Mouse (Mus musculus) cerebellum, adult 2 months (tissue): ENCODE measurements at regions not wholly inside any gene's neighbourhood (a gene's known extent, or its start where the extent isn't known, plus 50 kb on each side); places are given as distances from the start of the nearest gene placed in this dataset.

ENCODE experiments used
- DNase-seq, 2 experiments: peaks; one replicate each; pipeline ENCODE4 v3.0.0; 2021
- H3K27ac ChIP-seq: fragments of 200-500 bp; 2 replicates; pipeline ENCODE4 v1.5.1; 2012; ENCODE audit warnings: low read length, control low read depth, inconsistent platforms; ENCODE audit not compliant: insufficient read depth
- H3K27me3 ChIP-seq: fragments of 200-500 bp; 2 replicates; pipeline ENCODE4 v1.6.1; 2012; ENCODE audit warnings: inconsistent platforms, mild to moderate bottlenecking, low read length, moderate library complexity; ENCODE audit not compliant: control insufficient read depth, insufficient read depth
- H3K4me1 ChIP-seq: fragments of 200-500 bp; 2 replicates; pipeline ENCODE4 v1.6.1; 2011; ENCODE audit warnings: low read length; ENCODE audit not compliant: control insufficient read depth, insufficient read depth
- H3K4me3 ChIP-seq: fragments of 200-500 bp; replicated peaks from 2 replicates; pipeline ENCODE3; 2011; ENCODE audit warnings: mild to moderate bottlenecking, low read depth, low read length, control low read depth; ENCODE audit not compliant: insufficient read depth
- CTCF ChIP-seq: fragments of 200-500 bp; IDR thresholded peaks from 2 replicates; pipeline ENCODE4 v1.5.1; 2011; ENCODE audit warnings: low read depth, mild to moderate bottlenecking, control low read depth, low read length, moderate library complexity, borderline replicate concordance; ENCODE audit not compliant: insufficient read depth
- POLR2A ChIP-seq: fragments of 200-500 bp; IDR thresholded peaks from 2 replicates; pipeline ENCODE4 v1.6.1; 2011; ENCODE audit warnings: low read length, control low read depth, borderline replicate concordance; ENCODE audit not compliant: insufficient read depth
- WGBS: fragments of 180-500 bp; shearing (Covaris S2); methylation state at CpG from one replicate; pipeline ENCODE4 v1.1.7; 2018; 5-methylcytosine and 5-hydroxymethylcytosine counted together

DNA sequence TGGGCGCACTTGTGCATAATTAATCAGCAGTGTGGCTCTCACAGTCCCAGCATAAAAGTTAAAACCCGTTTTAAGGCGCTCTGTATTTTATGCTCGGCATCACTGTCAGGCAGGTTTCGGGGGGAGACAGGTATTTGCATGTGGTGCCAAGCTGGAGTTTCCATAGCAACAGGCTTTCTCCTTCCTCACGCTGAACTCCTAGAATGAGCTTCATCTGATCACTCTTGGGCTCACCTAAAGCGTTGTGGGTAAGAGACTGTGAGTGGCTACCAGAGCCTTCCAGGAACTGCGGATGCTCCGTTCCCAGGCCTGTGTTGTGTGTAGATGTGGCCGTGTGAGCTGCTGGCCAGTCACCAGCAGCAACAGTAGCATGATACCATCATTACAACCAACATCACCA is 161.5 kb downstream of the Ajap1 start:
- Histone ChIP-seq H3K27ac (no peak overlapping the region), H3K27me3 (no peaks in the 10 kb centered on the region), H3K4me3 (no peak overlapping the region), H3K4me1 (no peaks in the 10 kb centered on the region)
- no peak for TF ChIP-seq POLR2A
- no peak for TF ChIP-seq CTCF
- no peak for DNase-seq
- 76% methylated on average over 10 of the region's 10 CpGs for WGBS

- Histone ChIP-seq H3K4me1 (no peaks in the 10 kb centered on the region), H3K27me3 (no peaks in the 10 kb centered on the region), H3K4me3 (no peak overlapping the region), H3K27ac (no peak overlapping the region)
- TF ChIP-seq POLR2A, result no peak
- no peak for TF ChIP-seq CTCF
- WGBS, result 56% methylated on average over 9 of the region's 9 CpGs
- DNase-seq, result no peak
Measured at GRCm38 (mm10) chr4:153320602-153321001, 162.0 kb downstream of the Ajap1 start.

GRCm38 (mm10) chr4:153316964-153317724 is 165.5 kb downstream of the Ajap1 start:
- no peak for DNase-seq
- Histone ChIP-seq H3K27ac (no peak overlapping the region), H3K4me3 (no peak overlapping the region), H3K4me1 (no peaks in the 10 kb centered on the region), H3K27me3 (no peaks in the 10 kb centered on the region)
- TF ChIP-seq CTCF (no peak), POLR2A (no peak)
- 49% methylated on average over 16 of the region's 16 CpGs for WGBS

- Histone ChIP-seq H3K27ac (no peak overlapping the region), H3K4me1 (no peaks in the 10 kb centered on the region), H3K4me3 (no peak overlapping the region), H3K27me3 (no peaks in the 10 kb centered on the region)
- TF ChIP-seq POLR2A (no peak), CTCF (no peak)
- WGBS, result 59% methylated on average over 4 of the region's 4 CpGs
- DNase-seq, result no peak
Measured at GRCm38 (mm10) chr4:153316519-153316918, 166.1 kb downstream of the Ajap1 start.

DNA sequence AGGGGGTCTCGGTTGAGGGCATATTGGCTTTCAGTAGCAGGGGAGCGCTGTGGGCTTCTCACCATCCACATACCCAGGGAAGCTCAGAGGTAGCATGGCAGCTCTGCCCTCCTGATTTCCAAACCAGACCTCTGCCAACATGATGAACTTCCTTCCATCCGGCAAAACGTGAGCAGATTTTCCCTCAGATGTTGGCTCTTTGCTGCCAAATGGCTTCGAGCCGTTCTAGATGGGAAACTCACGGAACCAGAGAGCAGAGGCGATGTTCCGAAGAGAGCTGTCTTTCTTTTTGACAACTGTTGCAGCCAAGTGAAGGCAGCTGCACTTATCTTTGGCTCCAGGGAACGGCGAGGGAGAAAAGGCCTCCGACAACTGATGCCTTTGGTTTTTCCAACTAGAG is 168.7 kb downstream of the Ajap1 start:
- no peaks in the 10 kb centered on the region for H3K4me1 ChIP-seq
- H3K4me3 ChIP-seq, result no peak overlapping the region
- no peak for TF ChIP-seq CTCF
- no peak for TF ChIP-seq POLR2A
- WGBS, result 31% methylated on average over 12 of the region's 12 CpGs
- no peaks in the 10 kb centered on the region for H3K27me3 ChIP-seq
- DNase-seq, result no peak
- no peak overlapping the region for H3K27ac ChIP-seq

DNA sequence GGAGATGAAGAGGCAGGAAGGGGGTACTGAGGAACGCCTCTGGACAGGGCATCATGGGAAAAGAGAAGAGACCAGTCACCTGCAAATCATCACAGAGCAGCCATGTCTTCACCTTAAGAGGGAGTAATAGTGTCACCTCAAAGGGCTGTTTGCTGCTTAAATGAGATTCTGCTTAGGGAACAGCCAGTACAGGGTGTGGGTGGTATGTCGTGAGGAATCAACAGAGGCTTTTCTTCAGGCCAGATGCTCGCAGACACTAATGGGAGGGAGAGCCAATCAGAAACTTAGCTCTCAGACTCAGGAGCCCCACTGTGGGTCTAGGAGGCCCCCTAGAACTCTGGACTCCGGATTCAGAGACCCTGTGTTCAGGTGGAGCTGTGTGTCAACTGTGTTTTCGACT is 171.0 kb downstream of the Ajap1 start:
- Histone ChIP-seq H3K27ac (no peak overlapping the region), H3K4me1 (no peaks in the 10 kb centered on the region), H3K27me3 (no peaks in the 10 kb centered on the region), H3K4me3 (no peak overlapping the region)
- no peak for DNase-seq
- WGBS, result 56% methylated on average over 5 of the region's 5 CpGs
- no peak for TF ChIP-seq POLR2A
- no peak for TF ChIP-seq CTCF

GRCm38 (mm10) chr4:153310641-153311040 is 172.0 kb downstream of the Ajap1 start:
- Histone ChIP-seq H3K4me1 (no peaks in the 10 kb centered on the region), H3K4me3 (no peak overlapping the region), H3K27ac (no peak overlapping the region), H3K27me3 (no peaks in the 10 kb centered on the region)
- 50% methylated on average over 2 of the region's 2 CpGs for WGBS
- TF ChIP-seq POLR2A, result no peak
- no peak for TF ChIP-seq CTCF
- no peak for DNase-seq

GRCm38 (mm10) chr4:153303521-153303920 is 179.1 kb downstream of the Ajap1 start:
- Histone ChIP-seq H3K4me3 (no peak overlapping the region), H3K4me1 (no peaks in the 10 kb centered on the region), H3K27me3 (no peaks in the 10 kb centered on the region), H3K27ac (no peak overlapping the region)
- DNase-seq, result no peak
- 50% methylated on average over 5 of the region's 5 CpGs for WGBS
- TF ChIP-seq CTCF, result no peak
- TF ChIP-seq POLR2A, result no peak

DNA sequence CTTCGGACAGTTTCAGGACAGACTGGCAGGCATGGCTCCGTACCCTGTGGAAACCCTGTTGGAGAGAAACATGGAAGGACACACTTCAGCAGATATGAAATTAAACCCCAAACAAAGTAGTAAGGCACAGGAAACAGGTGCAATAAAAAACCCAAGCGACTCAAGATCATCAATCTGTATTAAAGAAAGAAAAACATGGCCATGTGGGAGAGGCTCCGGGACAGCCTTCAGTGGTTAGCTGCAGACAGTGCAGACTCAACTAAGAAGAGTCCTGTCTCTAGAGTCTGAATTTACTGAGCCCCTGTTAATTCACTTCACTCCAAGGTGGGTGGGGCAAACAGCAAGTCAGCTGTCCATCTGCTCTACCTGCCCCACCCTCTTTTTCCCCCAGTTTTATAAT is 179.8 kb downstream of the Ajap1 start:
- H3K27ac ChIP-seq, result no peak overlapping the region
- TF ChIP-seq CTCF, result no peak
- no peak for TF ChIP-seq POLR2A
- no peaks in the 10 kb centered on the region for H3K4me1 ChIP-seq
- no peak for DNase-seq
- H3K27me3 ChIP-seq, result no peaks in the 10 kb centered on the region
- H3K4me3 ChIP-seq, result no peak overlapping the region
- WGBS, result 92% methylated on average over 4 of the region's 4 CpGs
